Comparison of ENCODE assay signal across 20 mouse cellular contexts in the genomic region with DNA sequence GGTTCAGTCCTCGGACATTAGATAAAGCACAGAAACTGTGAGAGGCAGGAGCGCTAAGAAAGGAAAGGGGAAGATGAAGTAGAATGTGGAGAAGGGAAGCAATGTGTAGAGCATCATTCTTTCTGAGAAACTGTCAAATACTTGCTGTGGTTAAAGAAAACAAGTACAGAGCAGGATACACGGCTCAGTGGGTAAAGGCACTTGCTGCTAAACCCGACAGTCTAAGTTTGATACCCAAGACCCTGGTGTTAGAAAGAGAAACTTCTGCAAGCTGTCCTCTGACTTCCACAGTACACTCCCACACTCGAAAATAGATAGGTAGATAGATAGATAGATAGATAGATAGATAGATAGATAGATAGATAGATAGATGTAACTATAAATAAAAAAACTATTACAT. TPM values are rescaled to one million over a fixed set of nuclear protein-coding genes. Genes with fewer than 3 reads are reported as not detected.
DNase-seq lines count a peak whose midpoint lies in the region; ATAC-seq lines count a peak whose summit lies in the region.
"Had no signal": no experiment of that assay in that cellular context is flagged by ENCODE, and none has a peak within 500 bp of the region (broad histone marks: within the 10 kb centered on the region; RNA-seq: fewer than 3 reads in every experiment).

No protein-coding gene starts in this region.

- H3K36me3 ChIP-seq in splenic B cell, adult 2 months (ENCODE audit: control insufficient read depth, insufficient read depth, low read length, poor library complexity, severe bottlenecking): 0 out of 2 replicates have a peak, but pooled peaks cover 2% of the 10 kb centered on the region
- H3K36me3 ChIP-seq: embryonic facial prominence, embryonic 10.5 days; heart, embryonic 13.5 days; hindbrain, embryonic 12.5 days had no signal

- peak; percentile 55 for DNase-seq in A20 (ENCODE audit: low read depth, low spot score)
- DNase-seq in B cell, adult 2 months: peak; percentile 63 to 72
- peak; percentile 79 for DNase-seq in splenic B cell, adult 2 months (ENCODE audit: low read depth, low spot score)
- DNase-seq in right cerebral cortex, adult 2 months (ENCODE audit: low spot score in 2 of 2): no peak
- DNase-seq: adrenal gland, adult 2 months; adrenal gland, postnatal 25 days; cerebellum, adult 2 months; cerebellum, postnatal 14 days; forebrain, postnatal 0 days; gastrocnemius, postnatal 14 days; heart, postnatal 36 days had no signal

- H3K27me3 ChIP-seq in splenic B cell, adult 2 months (ENCODE audit: control insufficient read depth, insufficient read depth, low read length, poor library complexity, severe bottlenecking): no peaks in the 10 kb centered on the region
- H3K27me3 ChIP-seq: forebrain, embryonic 13.5 days; hindbrain, embryonic 12.5 days had no signal

- ATAC-seq in hematopoietic stem cell, adult 5-6 weeks (replicated peaks in 1 of 2; ENCODE audit: insufficient read depth in 1 of 2, low FRiP score in 2 of 2, low TSS enrichment in 1 of 2, low read depth in 1 of 2, poor library complexity in 2 of 2, severe bottlenecking in 2 of 2): peak; percentile 25 to 68; a peak in 3 of 4 replicates
- no peak for ATAC-seq in CD4-positive, CD25-positive, alpha-beta regulatory T cell, adult 4 months
- ATAC-seq: forebrain, embryonic 13.5 days; forebrain, postnatal 0 days; hindbrain, embryonic 16.5 days; inflammation-experienced regulatory T-cells, adult 6 months had no signal

RNA-seq across cellular contexts. Expression of gene Plbd1, which starts 8.4 kb away (rescaled TPM):
- 13.3 and 38.4 TPM in 2 replicates for total RNA-seq in hematopoietic stem cell, adult 5-6 weeks (2017)
- 1 to 10 TPM; 1.2 to 1.4 TPM for polyA plus RNA-seq in CD4-positive, CD25-positive, alpha-beta regulatory T cell, adult 4 months (2017; shearing (Covaris generic))
- polyA plus RNA-seq: C2C12 had no signal

Comparison
In these comparisons a context has a peak if more than half of its experiments do, and no peak if none do; other contexts are left out.
1. DNase-seq: peak in A20 (single experiment), B cell, adult 2 months (2 of 2) and splenic B cell, adult 2 months (single experiment); none in right cerebral cortex, adult 2 months (0 of 2).